Mouse (Mus musculus) hematopoietic stem cell, adult 5-6 weeks (primary cell): ENCODE results near the gene Pdcd4. TPM values are rescaled to one million over a fixed set of nuclear protein-coding genes. Genes with fewer than 3 reads are reported as not detected.
"Not testable (repeated sequence)": the region's sequence is repeated elsewhere in the genome, so short reads cannot be mapped to it uniquely, and the experiment has no call there.

Experiments
- ATAC-seq, 2 experiments: fragments of 125-278 bp in 1 of 2; replicated peaks in 1 of 2; 2 replicates each; pipeline ENCODE4 v1.8.0; 2016 to 2017; ENCODE audit warnings: inconsistent platforms in 2 of 2, mild to moderate bottlenecking in 2 of 2, moderate number of reproducible peaks in 2 of 2, low read depth in 1 of 2, moderate TSS enrichment in 1 of 2; ENCODE audit not compliant: low FRiP score in 2 of 2, poor library complexity in 2 of 2, severe bottlenecking in 2 of 2, insufficient read depth in 1 of 2, low TSS enrichment in 1 of 2
- total RNA-seq: library from RNA; stranded (forward); fragments of 172-1452, 232-1000 nt; gene quantifications from 2 replicates; pipeline ENCODE4 v1.2.3, GENCODE M21; 2017

The Pdcd4 gene
- total RNA-seq, 1 experiment from 2014 or later = 234 TPM

DNA sequence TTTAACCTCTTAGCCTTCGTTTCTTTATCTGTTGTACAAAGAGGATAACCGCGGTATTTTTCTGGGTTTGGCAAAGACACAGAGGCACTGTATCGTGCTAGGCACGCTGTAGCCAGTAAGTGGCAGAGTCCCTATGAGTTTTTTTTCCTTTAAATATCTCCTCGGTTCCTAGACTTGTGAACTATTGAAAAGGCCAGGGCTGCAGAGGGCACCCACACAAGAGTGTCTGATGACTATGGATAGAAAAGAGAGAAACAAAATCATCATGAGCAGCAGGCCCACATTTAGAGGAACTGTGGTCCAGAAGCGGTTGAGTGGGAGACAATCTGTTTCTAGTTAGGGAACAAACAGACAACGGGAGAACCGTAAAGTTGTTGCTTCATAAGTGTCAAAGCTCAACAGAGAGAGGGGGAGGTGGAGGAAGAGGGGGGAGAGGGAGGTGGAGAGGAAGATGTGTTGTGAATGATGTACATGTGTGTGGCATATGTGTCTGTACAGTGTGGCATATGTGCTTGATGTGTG lies 868 bp downstream of the Pdcd4 start:
- no peak for ATAC-seq

DNA sequence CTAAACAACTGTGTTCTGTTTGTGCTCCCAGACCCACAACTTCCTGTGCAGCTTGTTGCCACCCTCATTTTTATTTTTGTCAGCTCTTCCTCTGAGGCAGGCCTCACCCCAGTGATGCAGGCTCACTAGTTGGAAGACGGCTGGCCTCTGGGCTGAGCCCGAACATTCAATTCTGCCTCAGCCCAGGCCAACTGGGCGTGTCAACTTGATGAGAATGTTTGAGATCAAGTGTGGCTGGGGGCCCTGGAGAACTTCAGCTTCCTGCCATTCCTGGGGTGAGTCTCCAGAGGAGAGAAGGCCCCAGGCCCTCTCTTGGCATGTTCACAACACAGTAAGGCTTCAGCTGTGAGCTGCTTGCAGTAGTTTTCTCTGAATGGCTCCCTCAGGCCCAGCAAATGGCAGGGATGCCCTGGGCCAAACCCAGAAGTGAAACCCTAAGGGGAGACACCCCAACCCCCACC lies 1.7 kb downstream of the Pdcd4 start:
- ATAC-seq = peak; percentile 19 to 40; a peak in 3 of 4 replicates

DNA sequence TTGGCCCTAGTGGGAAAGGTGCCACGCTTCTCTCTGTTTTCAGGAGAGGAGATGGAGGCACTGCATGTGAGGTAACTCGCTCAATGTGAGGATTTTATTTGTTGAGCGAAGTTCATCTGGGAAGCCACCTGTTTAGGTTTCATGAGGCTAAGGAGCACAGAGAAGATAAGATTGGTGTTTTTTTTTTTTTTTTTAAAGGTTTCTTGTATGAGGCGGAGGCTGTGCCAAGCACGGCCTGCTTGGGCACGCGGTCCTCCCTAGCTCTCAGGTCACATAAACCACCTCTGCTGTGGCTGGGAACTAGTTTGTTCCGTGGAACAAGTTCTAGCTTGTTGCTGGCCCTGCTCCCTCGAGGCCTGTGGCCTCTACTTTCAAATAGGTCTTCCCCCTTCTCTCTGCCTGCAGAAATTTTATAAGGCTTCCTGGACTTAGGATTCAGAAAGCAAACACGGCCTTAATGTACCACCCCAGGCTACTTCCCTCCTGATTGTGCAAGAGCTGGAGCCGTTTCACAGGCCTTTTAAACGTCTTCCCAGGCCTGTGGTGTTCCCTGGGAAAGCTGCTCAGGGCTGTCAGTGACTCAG lies 2.6 kb downstream of the Pdcd4 start:
- peak in 1 of 2 experiments; percentile 8; a peak in 1 of 4 replicates for ATAC-seq

DNA sequence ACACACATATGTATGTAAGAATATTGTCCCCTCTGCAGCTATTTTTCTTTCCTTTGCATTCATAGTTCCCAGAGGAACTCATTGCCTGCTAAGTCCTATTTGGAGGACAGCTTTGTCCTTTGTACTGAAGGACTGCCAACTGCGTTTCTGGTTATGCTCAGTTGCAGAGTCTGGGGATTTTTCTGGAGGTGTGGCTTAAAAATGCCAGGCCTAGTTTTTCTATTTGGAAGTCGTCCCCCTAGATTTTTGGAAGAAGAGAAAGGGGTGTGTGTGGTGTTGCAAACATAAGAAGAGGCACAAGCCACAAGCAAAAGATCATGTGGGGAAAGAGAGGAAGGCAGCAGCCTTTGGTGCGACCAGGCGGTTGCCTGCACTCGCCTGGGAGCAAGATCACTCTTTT lies 6.0 kb downstream of the Pdcd4 start:
- ATAC-seq = no peak

DNA sequence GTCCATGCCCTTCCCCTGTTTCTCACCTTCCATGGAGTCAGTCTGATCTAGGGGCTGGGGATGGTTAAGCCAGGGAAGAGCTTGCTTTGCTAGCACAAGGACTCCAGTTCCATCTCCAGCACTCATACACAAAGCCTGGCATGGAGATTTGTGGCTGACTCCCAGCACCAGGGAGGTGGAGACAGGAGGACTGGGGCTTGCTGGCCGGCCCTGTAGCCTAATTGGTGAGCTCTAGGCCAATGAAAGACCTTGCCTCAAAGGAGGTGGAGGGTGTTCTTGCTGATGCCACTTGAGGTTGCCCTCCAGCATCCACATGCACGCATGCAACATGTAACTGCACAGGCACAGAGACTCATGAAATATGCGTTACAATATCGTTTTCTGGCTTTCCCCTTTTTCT lies 6.5 kb downstream of the Pdcd4 start:
- no peak for ATAC-seq

DNA sequence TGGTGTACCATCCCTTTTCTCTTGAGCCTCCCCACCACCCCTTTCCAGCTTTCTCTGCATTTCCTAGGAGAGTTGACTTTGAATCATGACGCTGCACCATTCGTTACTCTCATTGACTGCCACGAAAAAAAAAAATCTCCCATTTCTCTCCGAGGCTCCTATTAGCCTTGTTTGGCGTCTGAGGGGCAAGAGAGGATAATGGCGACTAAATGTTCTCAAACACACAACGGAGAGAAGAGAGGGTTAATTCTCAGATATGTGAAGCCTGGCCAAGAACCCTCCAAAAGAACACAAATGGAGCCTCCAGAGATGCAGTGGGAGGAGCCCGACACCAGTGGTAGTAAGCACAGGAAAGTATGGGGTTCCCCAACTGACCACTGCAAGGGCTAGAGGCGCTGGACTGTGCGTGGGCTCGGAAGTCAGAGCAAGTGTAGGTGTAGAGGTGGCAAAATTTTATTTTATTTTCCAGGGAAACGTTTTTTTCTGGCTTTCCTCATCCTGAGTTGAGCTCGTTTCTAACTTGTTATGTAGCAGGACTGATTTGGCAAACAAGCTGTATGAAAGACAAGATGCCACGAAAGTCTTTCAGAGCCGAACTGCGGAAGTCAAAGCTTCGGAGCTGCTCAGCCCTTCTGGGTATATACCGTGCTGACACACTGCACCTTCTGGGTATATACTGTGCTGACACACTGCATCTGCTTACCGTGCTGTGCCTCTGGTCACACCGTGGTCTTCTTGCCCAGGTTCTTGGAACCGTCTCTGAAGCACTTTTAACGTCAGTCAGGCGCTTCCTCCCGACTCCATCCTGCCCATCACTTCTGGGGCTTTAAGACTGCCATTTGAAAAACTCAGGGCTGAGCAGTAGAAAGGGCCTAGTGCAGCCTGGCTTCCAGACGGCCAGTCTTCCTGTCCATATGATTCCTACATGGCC lies 7.2 kb downstream of the Pdcd4 start:
- ATAC-seq = no peak

DNA sequence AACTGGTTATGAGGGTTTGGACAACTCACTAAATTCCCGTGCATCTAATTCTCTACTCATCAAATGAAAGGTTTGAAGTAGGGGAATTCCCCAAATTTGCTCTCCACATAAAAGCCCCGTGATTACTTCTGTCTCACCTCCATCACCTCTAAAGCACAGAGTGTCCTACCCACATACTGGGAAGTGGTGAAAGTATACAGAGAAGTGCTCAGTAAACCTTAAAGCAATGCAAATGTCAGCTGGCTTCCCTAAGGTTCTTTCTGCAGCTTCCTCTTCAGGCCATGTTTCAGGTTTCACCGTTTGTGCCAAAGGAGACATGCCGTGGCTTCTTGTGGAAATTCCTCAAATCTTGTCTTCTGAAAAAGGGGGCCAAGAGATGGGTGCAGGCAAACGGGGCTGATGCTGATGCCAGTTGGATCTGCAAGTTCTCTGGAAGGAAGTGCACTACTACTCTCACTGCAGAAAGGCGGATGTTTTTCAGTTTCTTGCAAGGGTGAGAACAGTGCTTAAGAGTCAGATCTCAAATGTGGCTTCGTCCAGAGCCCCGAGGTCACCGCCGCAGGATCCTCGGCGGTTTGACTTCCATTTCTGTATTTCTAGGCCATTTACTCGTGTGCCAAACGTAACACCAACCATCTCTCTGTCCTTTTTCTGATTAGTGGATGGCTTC lies 8.0 kb downstream of the Pdcd4 start:
- no peak for ATAC-seq

DNA sequence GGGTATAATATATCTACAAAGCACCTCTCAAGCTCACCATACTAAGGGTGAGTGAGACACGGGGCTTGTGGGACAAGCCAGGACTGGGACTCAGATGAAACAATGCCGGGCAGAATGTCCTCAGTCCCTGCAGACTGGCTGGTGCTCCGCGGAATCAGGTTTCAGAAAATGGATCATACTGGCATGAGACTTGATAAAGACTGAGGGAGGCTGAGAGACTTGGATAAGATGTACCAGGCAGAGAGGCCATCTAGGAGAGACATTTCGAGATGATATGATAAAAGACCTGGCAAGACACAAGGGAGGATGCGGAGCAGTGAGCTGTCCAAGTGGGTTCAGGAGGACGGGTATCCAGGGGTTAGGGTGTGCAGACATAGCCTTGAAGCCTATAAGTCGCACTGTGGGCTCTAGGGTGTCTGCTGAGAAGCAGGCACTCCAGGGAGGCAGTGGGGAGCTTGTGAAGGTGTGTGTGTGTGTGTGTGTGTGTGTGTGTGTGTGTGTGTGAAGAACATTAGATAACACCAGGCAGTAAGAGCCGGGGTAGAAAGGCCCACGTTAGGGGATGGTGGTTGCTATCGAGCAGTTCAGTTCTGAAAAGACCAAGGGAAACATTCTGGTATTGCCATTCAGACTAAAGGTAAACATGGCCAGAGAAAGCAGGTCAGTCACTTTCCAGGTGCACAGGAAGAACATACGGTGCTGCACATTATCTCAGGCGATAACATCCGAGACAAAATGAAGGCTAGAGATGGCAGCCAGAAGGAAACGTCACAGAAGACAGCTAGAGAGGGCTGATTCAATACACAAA lies 10.1 kb downstream of the Pdcd4 start:
- ATAC-seq = peak in 1 of 2 experiments; percentile 5; a peak in 1 of 4 replicates

DNA sequence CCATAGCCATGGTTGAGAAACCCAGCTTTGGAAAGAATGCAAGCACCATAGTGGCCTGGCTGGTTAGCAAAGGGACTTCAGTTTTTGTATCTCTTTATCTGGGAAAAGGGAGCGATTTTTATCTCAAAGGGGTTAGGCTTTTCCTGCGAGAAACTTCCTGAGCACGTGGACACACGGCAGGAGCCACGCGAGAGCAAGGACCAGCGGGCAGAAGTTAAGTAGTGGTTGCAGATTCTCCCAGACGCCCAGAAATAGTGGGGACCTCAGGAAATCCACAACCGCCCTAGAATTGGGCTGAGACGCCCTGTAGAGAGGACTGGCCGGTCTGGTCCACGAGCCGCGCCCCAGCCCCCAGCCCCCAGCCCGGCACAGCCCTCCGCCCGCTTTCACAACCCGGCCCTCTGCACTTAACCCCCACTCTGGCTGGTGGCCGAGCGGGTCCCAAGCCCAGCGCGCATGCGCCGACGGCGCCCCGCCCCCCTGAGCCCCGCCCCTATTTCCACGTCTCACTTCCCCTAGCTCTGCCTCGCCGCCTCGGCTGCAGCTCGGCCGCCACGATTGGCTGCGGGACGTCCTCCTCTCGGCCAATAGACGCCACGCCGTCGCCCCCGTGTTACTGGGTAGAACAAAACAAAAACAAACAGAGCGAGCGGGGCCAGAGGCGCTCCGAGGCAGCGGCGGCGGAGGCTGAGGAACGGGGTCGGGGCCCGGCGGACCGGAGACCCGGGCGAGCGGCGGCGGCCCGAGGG lies 10.9 kb downstream of the Pdcd4 start:
- ATAC-seq = peak; percentile 86 to 89

DNA sequence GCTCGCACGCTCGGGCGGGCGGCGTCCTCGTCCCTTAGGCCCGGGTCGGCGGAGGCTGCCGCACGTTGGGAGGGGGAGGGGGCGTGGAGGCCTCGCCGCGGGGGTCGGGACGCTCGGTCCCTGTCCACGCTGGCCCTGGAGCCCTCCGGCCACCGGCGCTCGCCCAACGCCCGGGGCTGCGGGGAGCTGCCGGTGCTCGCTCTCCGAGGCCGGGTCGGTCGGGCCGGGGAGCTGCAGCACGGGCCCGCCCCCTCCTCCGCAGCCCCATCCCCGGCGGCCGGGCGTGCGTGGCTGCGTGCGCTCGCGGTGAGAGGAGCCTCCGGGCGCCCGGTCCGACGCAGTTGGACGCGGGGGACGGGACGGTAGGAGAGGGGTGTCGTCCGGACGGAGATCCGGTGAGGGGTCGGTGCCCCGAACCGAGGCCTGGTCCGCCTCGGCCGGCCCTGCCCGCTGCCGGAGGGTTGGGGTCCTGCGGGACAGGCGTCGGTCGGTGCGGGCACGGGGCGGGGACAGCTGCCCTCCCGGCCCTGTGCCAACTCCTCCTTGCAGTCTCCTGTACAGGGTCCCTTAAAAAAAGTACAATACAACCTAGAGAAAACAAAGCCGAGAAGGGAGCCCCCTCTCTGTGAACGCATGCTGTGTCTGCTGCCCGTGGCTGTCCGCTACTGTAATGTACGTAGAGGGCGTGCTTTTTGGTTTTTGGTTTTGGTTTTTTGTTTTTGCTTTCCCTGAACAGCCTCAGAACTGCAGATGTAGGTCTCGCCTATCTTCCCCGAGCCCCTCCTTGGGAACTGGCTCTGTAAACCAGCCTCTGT lies 11.7 kb downstream of the Pdcd4 start:
- peak; percentile 19 to 29 for ATAC-seq

DNA sequence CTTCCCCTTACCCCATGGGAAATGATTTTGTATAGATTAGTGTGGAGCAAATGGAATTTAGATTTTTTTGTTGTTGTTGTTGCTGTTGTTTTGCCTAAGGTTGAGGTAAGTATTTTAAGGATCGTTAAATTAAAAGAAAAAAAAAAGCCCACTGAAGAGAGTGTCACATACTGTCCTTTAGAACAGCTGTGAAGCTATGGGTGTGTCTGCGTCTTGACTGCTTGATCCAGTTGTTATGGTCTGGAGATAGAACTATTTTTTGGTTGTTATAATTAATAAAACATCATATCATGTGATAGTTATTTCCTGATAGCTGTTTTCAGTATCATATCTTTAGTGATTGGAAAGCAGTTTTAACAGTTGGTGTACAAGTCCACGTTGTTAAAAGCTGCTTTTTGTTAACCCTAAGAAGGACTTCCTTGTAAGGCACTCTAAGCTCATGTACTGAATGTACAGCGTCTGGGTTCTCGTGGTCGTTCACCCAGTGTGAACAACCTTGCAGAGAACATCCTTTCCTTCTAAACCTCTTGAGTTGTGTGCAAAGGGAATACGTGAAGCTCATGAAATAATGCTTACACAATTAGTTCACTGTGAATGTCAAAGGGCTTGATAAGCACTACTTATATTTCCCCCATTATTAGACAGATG lies 12.9 kb downstream of the Pdcd4 start:
- ATAC-seq = no peak

DNA sequence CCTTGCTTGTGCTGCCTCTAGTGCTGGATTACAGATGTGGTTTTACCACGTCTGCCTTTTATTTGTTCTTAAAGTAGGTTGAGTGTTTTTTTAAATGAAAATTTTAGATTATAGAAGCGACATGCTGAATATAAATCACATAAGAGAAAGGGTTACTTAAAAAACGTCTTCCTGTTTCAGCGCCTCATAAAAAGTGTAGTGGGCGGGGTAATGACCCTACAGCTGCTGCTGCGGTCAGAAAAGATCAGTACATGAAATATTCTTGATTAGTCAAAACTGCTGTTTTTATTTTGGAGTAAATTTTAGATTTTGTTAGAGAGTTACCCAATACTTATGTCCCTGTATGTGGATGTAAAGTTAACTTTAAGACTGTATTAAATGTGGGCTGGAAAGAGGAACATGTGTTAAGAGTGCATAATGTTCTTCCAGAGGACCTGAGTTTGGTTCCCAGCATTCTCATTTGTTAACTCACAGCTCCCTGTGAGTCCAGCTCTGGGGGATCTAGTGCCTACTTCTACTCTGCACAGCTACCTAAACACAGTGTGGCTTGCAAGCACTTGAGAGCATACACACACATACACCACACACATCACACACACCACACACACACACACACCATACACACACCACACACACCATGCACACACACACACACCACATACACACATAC lies 14.1 kb downstream of the Pdcd4 start:
- ATAC-seq = peak; percentile 5 to 24; a peak in 2 of 4 replicates

DNA sequence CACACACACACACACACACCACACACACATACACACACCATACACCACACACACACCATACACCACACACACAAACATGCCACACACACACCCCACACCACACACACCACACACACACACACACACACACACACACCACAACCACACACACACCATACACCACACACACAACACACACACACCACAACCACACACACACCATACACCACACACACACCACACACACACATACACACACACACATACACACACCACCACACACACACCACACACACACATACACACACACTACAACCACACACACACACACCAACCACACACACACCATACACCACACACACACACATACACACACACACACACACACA lies 14.7 kb downstream of the Pdcd4 start:
- ATAC-seq = not testable (repeated sequence)

DNA sequence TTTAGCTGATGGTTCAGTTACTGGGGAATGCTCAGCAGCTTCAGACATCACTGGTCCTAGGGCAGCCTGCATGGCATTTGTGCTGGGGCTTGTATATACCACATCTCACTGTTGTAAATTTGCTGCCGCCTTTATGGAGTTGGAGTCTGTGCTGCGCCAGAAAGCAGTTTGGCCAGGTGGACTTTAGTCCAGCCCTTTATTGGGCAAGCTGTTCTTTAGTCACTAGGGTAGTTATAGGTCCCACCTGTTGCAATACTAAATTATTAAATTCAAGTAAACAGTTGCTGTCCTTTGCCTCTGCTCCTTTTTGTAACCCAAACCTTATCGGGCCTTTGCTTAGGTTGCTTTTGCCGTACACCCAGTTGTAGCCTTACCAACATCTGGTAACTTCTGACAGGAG lies 22.9 kb downstream of the Pdcd4 start:
- no peak for ATAC-seq

DNA sequence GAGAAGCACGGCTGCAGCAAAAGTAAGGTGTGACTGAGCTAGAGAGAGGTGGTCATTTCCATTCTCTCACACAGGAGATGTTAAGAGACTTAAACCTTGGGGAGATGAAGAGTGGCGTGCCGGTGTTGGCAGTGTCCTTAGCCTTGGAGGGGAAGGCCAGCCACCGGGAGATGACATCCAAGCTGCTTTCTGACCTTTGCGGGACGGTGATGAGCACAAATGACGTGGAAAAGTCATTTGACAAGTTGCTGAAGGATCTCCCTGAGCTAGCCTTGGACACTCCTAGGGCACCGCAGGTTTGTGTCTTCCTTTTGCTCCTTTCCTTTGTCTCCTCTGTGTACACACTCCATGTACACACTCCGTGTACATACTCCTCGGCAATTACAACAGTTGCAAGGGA lies 27.5 kb downstream of the Pdcd4 start:
- no peak for ATAC-seq
